Mouse (Mus musculus) olfactory bulb, adult 2 months (tissue): ENCODE measurements around the gene Ccl24.

Experiments
- CTCF ChIP-seq: fragments of 200-500 bp; IDR thresholded peaks from 2 replicates; pipeline ENCODE4 v1.5.1; 2012; ENCODE audit warnings: low read depth, mild to moderate bottlenecking, low read length, moderate library complexity; ENCODE audit not compliant: insufficient read depth
- POLR2A ChIP-seq: fragments of 200-500 bp; IDR thresholded peaks from 2 replicates; pipeline ENCODE4 v1.6.1; 2012; ENCODE audit warnings: mild to moderate bottlenecking, low read depth, low read length, moderate library complexity; ENCODE audit not compliant: insufficient read depth

GRCm38 (mm10) chr5:135585691-135586090, 12.8 kb upstream of the Ccl24 start:
- TF ChIP-seq POLR2A (no peak), CTCF (no peak)
